Mouse (Mus musculus): ENCODE measurements around the gene P2ry6.

- TF ChIP-seq CTCF (conservative IDR thresholded peaks at IDR 0.05; ENCODE audit: low read length) (no peak), NANOG (IDR thresholded peaks at IDR 0.05; ENCODE audit: borderline replicate concordance, low read length) (no peak)
Observed at GRCm38 (mm10) chr7:100897828-100898227, 76.6 kb downstream of the P2ry6 start.

Measured in E14TG2a.4 (cell line).